Mouse (Mus musculus): ENCODE data around the gene Gm6763. TPM values are rescaled to one million over a fixed set of nuclear protein-coding genes. Genes with fewer than 3 reads are reported as not detected.
"Not testable (repeated sequence)": the region's sequence is repeated elsewhere in the genome, so short reads cannot be mapped to it uniquely, and the experiment has no call there.

Gene Gm6763
- total RNA-seq (2021), result not detected
- long read RNA-seq, result 0 reads

GRCm38 (mm10) chr10:104151197-104151596 is at the start of gene Gm6763:
Gene Gm6763 (plus strand): TSS chr10:104151497.
- DNase-seq (ENCODE audit: low spot score in 2 of 2), result not testable (repeated sequence)

- no peak for DNase-seq (ENCODE audit: low spot score in 2 of 2)
Observed at GRCm38 (mm10) chr10:104110044-104110443, 41.3 kb upstream of the Gm6763 start.

- DNase-seq (ENCODE audit: low spot score in 2 of 2), result no peak
Observed at GRCm38 (mm10) chr10:104118312-104118711, 33.0 kb upstream of the Gm6763 start.

GRCm38 (mm10) chr10:104142687-104143086 is 8.6 kb upstream of the Gm6763 start, which contains the start of gene Gm21293:
Gene Gm21293 (plus strand): TSS chr10:104142987.
- not testable (repeated sequence) for DNase-seq (ENCODE audit: low spot score in 2 of 2)

DNA sequence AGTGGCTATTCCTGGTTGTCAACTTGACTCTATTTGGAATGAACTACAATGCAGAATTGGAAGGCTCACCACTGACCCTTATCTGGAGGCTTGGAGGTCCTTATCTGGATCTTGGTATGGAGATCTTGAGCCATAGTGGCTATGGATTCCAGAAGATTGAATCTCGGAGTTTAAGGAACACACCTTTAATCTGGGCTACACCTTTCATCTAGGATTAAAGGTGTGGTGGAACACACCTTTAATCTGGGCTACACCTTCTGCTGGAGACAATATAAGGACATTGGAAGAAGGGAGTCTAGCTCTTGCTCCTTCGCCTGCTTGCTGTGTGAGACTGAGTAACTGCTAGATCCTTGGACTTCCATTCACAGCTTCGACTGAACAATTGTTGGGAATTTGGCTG is 8.4 kb downstream of the Gm6763 start, which contains the start of gene Gm8764:
Gene Gm8764, plus strand, starts transcription at position 301 of the 400 bp plus-strand sequence.
- DNase-seq (ENCODE audit: low spot score in 2 of 2), result not testable (repeated sequence)

DNA sequence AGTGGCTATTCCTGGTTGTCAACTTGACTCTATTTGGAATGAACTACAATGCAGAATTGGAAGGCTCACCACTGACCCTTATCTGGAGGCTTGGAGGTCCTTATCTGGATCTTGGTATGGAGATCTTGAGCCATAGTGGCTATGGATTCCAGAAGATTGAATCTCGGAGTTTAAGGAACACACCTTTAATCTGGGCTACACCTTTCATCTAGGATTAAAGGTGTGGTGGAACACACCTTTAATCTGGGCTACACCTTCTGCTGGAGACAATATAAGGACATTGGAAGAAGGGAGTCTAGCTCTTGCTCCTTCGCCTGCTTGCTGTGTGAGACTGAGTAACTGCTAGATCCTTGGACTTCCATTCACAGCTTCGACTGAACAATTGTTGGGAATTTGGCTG is 16.9 kb downstream of the Gm6763 start, which contains the start of gene Gm21304:
Gene Gm21304, plus strand, starts transcription at position 301 of the 400 bp plus-strand sequence.
- DNase-seq (ENCODE audit: low spot score in 2 of 2), result not testable (repeated sequence)

- DNase-seq (ENCODE audit: low spot score in 2 of 2), result not testable (repeated sequence)
Observed at GRCm38 (mm10) chr10:104176724-104177123, 25.4 kb downstream of the Gm6763 start, which contains the start of gene Gm21312. Gene Gm21312 (plus strand): TSS chr10:104177024.

GRCm38 (mm10) chr10:104185233-104185632 is 33.9 kb downstream of the Gm6763 start, which contains the start of gene Gm20765:
Gene Gm20765 (plus strand): TSS chr10:104185533.
- not testable (repeated sequence) for DNase-seq (ENCODE audit: low spot score in 2 of 2)

DNA sequence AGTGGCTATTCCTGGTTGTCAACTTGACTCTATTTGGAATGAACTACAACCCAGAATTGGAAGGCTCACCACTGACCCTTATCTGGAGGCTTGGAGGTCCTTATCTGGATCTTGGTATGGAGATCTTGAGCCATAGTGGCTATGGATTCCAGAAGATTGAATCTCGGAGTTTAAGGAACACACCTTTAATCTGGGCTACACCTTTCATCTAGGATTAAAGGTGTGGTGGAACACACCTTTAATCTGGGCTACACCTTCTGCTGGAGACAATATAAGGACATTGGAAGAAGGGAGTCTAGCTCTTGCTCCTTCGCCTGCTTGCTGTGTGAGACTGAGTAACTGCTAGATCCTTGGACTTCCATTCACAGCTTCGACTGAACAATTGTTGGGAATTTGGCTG is 42.4 kb downstream of the Gm6763 start, which contains the start of gene Gm4340:
Gene Gm4340, plus strand, starts transcription at position 301 of the 400 bp plus-strand sequence.
- DNase-seq (ENCODE audit: low spot score in 2 of 2), result not testable (repeated sequence)

Other genes starting within 250 kb of the Gm6763 start
- not detected for gene Gm21293, start 8.5 kb upstream of the Gm6763 start, total RNA-seq (2021)
- gene Gm8764, start 8.5 kb downstream of the Gm6763 start, total RNA-seq (2021), result not detected
- not detected for gene Gm21304, start 17.0 kb downstream of the Gm6763 start, total RNA-seq (2021)
- not detected for gene Gm21312, start 25.5 kb downstream of the Gm6763 start, total RNA-seq (2021)
- gene Gm20765, start 34.0 kb downstream of the Gm6763 start, total RNA-seq (2021), result not detected
- gene Gm4340, start 42.5 kb downstream of the Gm6763 start, total RNA-seq (2021), result not detected

Measured in layer of hippocampus, postnatal 10 days (tissue).